Mouse (Mus musculus): ENCODE data around the gene Arntl. TPM values are rescaled to one million over a fixed set of nuclear protein-coding genes. Genes with fewer than 3 reads are reported as not detected.
A peak's percentile ranks its signal among the peaks of the same experiment; 100 is the strongest.

Arntl gene
- polyA plus RNA-seq, 1 experiment = 4.0 TPM

GRCm38 (mm10) chr7:113239448-113240130 is 32.3 kb downstream of the Arntl start:
- peaks cover 2% of the 10 kb centered on the region for H3K36me3 ChIP-seq (ENCODE audit: control insufficient read depth, insufficient read depth)
- no peaks in the 10 kb centered on the region for H3K27me3 ChIP-seq (ENCODE audit: control insufficient read depth, insufficient read depth, insufficient read length)
- H3K79me2 ChIP-seq (ENCODE audit: control insufficient read depth, insufficient read depth) = peaks cover 10% of the 10 kb centered on the region

GRCm38 (mm10) chr7:113240438-113240837 is 33.2 kb downstream of the Arntl start:
- Histone ChIP-seq H3K36me3 (ENCODE audit: control insufficient read depth, insufficient read depth) (peaks cover 2% of the 10 kb centered on the region), H3K27me3 (ENCODE audit: control insufficient read depth, insufficient read depth, insufficient read length) (no peaks in the 10 kb centered on the region), H3K79me3 (ENCODE audit: low read depth) (no peaks in the 10 kb centered on the region), H3K4me3 (ENCODE audit: insufficient read depth, poor library complexity, severe bottlenecking) (no peak overlapping the region), H3ac (ENCODE audit: control insufficient read depth, insufficient read length, low read depth) (no peak overlapping the region), H3K79me2 (ENCODE audit: control insufficient read depth, insufficient read depth) (peaks cover 10% of the 10 kb centered on the region)
- no peak for TF ChIP-seq MYOD1 (IDR thresholded peaks at IDR 0.05; ENCODE audit: control insufficient read depth, insufficient read length, low read depth)
- no peak for TF ChIP-seq CTCF (IDR thresholded peaks at IDR 0.05; ENCODE audit: control insufficient read depth, insufficient read depth, insufficient read length)
- no peak for TF ChIP-seq MYOG (IDR thresholded peaks at IDR 0.05; ENCODE audit: control insufficient read depth, extremely low read depth, insufficient read length)
- no peak for TF ChIP-seq FOSL1 (IDR thresholded peaks at IDR 0.05; ENCODE audit: insufficient read depth, low read length, poor library complexity, severe bottlenecking)
- TF ChIP-seq CEBPB (IDR thresholded peaks at IDR 0.05; ENCODE audit: low read depth) = no peak
- TF ChIP-seq MAX (IDR thresholded peaks at IDR 0.05) = no peak
- no peak for TF ChIP-seq USF1 (IDR thresholded peaks at IDR 0.05; ENCODE audit: low read depth)

More at GRCm38 (mm10) chr7:113239448-113240130, 32.3 kb downstream of the Arntl start:
- no peak for TF ChIP-seq MYOD1 (IDR thresholded peaks at IDR 0.05; ENCODE audit: control insufficient read depth, insufficient read length, low read depth)
- no peak for TF ChIP-seq MAX (IDR thresholded peaks at IDR 0.05)
- H3K4me3 ChIP-seq (ENCODE audit: insufficient read depth, poor library complexity, severe bottlenecking) = no peak overlapping the region
- H3K79me3 ChIP-seq (ENCODE audit: low read depth) = no peaks in the 10 kb centered on the region
- H3ac ChIP-seq (ENCODE audit: control insufficient read depth, insufficient read length, low read depth) = no peak overlapping the region

- peaks cover 10% of the 10 kb centered on the region for H3K79me2 ChIP-seq (ENCODE audit: control insufficient read depth, insufficient read depth)
- no peaks in the 10 kb centered on the region for H3K27me3 ChIP-seq (ENCODE audit: control insufficient read depth, insufficient read depth, insufficient read length)
- H3K36me3 ChIP-seq (ENCODE audit: control insufficient read depth, insufficient read depth) = no peaks in the 10 kb centered on the region
- no peak overlapping the region for H3K4me3 ChIP-seq (ENCODE audit: insufficient read depth, poor library complexity, severe bottlenecking)
- H3ac ChIP-seq (ENCODE audit: control insufficient read depth, insufficient read length, low read depth) = peak overlapping the region; percentile 1
- peak; percentile 37 for TF ChIP-seq MYOD1 (IDR thresholded peaks at IDR 0.05; ENCODE audit: control insufficient read depth, insufficient read length, low read depth)
- TF ChIP-seq MYOG (IDR thresholded peaks at IDR 0.05; ENCODE audit: control insufficient read depth, extremely low read depth, insufficient read length) = no peak
- TF ChIP-seq FOSL1 (IDR thresholded peaks at IDR 0.05; ENCODE audit: insufficient read depth, low read length, poor library complexity, severe bottlenecking) = no peak
- TF ChIP-seq CEBPB (IDR thresholded peaks at IDR 0.05; ENCODE audit: low read depth) = peak; percentile 41
- no peak for TF ChIP-seq MAX (IDR thresholded peaks at IDR 0.05)
- H3K79me3 ChIP-seq (ENCODE audit: low read depth) = no peaks in the 10 kb centered on the region
Observed at GRCm38 (mm10) chr7:113241901-113242661, 34.8 kb downstream of the Arntl start.

- TF ChIP-seq CEBPB (IDR thresholded peaks at IDR 0.05; ENCODE audit: low read depth) (no peak), USF1 (IDR thresholded peaks at IDR 0.05; ENCODE audit: low read depth) (no peak), MYOG (IDR thresholded peaks at IDR 0.05; ENCODE audit: control insufficient read depth, extremely low read depth, insufficient read length) (no peak), MAX (IDR thresholded peaks at IDR 0.05) (no peak), MYOD1 (IDR thresholded peaks at IDR 0.05; ENCODE audit: control insufficient read depth, insufficient read length, low read depth) (no peak), FOSL1 (IDR thresholded peaks at IDR 0.05; ENCODE audit: insufficient read depth, low read length, poor library complexity, severe bottlenecking) (no peak), CTCF (IDR thresholded peaks at IDR 0.05; ENCODE audit: control insufficient read depth, insufficient read depth, insufficient read length) (no peak)
Observed at GRCm38 (mm10) chr7:113242688-113243087, 35.4 kb downstream of the Arntl start.

GRCm38 (mm10) chr7:113245144-113245543 is 37.9 kb downstream of the Arntl start:
- no peak for TF ChIP-seq FOSL1 (IDR thresholded peaks at IDR 0.05; ENCODE audit: insufficient read depth, low read length, poor library complexity, severe bottlenecking)
- TF ChIP-seq MYOD1 (IDR thresholded peaks at IDR 0.05; ENCODE audit: control insufficient read depth, insufficient read length, low read depth) = no peak
- TF ChIP-seq CTCF (IDR thresholded peaks at IDR 0.05; ENCODE audit: control insufficient read depth, insufficient read depth, insufficient read length) = no peak
- no peak for TF ChIP-seq MYOG (IDR thresholded peaks at IDR 0.05; ENCODE audit: control insufficient read depth, extremely low read depth, insufficient read length)
- TF ChIP-seq USF1 (IDR thresholded peaks at IDR 0.05; ENCODE audit: low read depth) = no peak
- TF ChIP-seq CEBPB (IDR thresholded peaks at IDR 0.05; ENCODE audit: low read depth) = no peak
- no peak for TF ChIP-seq MAX (IDR thresholded peaks at IDR 0.05)
- Histone ChIP-seq H3ac (ENCODE audit: control insufficient read depth, insufficient read length, low read depth) (no peak overlapping the region), H3K27me3 (ENCODE audit: control insufficient read depth, insufficient read depth, insufficient read length) (no peaks in the 10 kb centered on the region)

More at GRCm38 (mm10) chr7:113242688-113243087, 35.4 kb downstream of the Arntl start:
- Histone ChIP-seq H3K79me2 (ENCODE audit: control insufficient read depth, insufficient read depth) (peaks cover 10% of the 10 kb centered on the region), H3K36me3 (ENCODE audit: control insufficient read depth, insufficient read depth) (no peaks in the 10 kb centered on the region), H3K79me3 (ENCODE audit: low read depth) (no peaks in the 10 kb centered on the region), H3K4me3 (ENCODE audit: insufficient read depth, poor library complexity, severe bottlenecking) (no peak overlapping the region), H3ac (ENCODE audit: control insufficient read depth, insufficient read length, low read depth) (no peak overlapping the region), H3K27me3 (ENCODE audit: control insufficient read depth, insufficient read depth, insufficient read length) (no peaks in the 10 kb centered on the region)

More at GRCm38 (mm10) chr7:113245144-113245543, 37.9 kb downstream of the Arntl start:
- Histone ChIP-seq H3K36me3 (ENCODE audit: control insufficient read depth, insufficient read depth) (no peaks in the 10 kb centered on the region), H3K79me3 (ENCODE audit: low read depth) (no peaks in the 10 kb centered on the region), H3K4me3 (ENCODE audit: insufficient read depth, poor library complexity, severe bottlenecking) (no peak overlapping the region), H3K79me2 (ENCODE audit: control insufficient read depth, insufficient read depth) (peaks cover 16% of the 10 kb centered on the region)

All from C2C12 (cell line).